Mouse (Mus musculus) heart, postnatal 25 days (tissue): ENCODE data around the gene Abhd4. TPM values are rescaled to one million over a fixed set of nuclear protein-coding genes. Genes with fewer than 3 reads are reported as not detected.
A peak's percentile ranks its signal among the peaks of the same experiment; 100 is the strongest.

ENCODE experiments used
- DNase-seq: peaks from one replicate; pipeline ENCODE4 v3.0.0; 2022; ENCODE audit warnings: low spot score
- intact Hi-C: fragments of 180-260 bp; cut with DNase I; formaldehyde crosslinking; loops from one replicate; pipeline ENCODE4 v1.15.1; 2025
- total RNA-seq, 2 experiments: library from RNA; stranded (reverse); gene quantifications; 2 replicates each; pipeline ENCODE4 v1.2.3; 2021

Gene Abhd4
- total RNA-seq, result 10 to 100 TPM; 44.6 to 44.8 TPM

DNA sequence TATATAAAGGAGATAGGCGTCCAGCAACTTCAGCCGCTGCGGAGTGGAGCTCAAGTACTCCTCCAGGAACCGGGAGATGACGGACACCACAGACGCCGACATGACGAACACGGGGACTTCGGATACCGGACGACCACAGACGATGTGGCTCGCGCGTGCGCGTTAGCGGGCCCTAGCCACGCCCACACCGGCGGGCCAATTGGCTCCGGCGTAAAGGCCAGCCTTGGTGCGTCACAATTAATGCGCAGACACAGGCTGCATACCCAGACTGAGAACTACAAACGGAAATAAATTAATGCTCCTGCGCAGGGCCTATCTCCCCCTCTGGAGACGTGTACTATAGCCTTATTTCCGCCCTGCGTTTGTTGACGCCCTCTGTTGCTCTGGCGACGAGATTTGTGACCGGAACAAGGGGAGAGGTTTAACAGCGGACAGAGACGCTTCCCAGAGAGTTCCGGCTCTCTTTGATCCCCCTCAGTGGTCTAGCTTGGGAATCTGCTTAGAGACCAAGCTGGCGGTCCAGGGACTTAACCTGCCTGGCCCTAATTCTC, at the start of gene Abhd4, which contains the start of gene Dad1:
TSS of gene Abhd4 (plus strand) at position 448 of the 551 bp plus-strand sequence.
TSS of gene Dad1 (minus strand) at position 364 of the 551 bp plus-strand sequence.
- intact Hi-C loops, result loop anchor here (5.0 kb wide), 1 partner anchor 263 kb away; the partner anchor contains the start of gene Prmt5
- DNase-seq, result peak; percentile 96

DNA sequence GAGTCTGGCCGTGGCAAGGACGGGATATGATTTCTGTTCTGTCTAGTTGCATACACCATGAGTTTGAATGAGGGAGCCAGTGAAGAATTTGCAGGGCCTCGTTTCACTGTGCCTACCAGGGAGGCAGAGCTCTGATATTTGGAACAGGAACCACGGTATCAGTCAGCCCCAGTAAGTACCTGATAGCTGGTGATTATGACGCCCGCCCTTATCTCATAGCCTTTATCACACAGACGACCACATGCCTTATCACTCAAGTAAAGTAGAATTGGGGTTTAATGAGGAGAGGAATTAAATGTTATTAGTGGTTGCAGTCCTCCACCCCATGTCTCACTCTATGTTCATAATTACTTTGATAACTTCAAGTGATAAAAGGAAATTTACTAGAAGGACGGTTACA, 49.7 kb upstream of the Abhd4 start:
- DNase-seq, result no peak
- intact Hi-C loops, result no loop called here

DNA sequence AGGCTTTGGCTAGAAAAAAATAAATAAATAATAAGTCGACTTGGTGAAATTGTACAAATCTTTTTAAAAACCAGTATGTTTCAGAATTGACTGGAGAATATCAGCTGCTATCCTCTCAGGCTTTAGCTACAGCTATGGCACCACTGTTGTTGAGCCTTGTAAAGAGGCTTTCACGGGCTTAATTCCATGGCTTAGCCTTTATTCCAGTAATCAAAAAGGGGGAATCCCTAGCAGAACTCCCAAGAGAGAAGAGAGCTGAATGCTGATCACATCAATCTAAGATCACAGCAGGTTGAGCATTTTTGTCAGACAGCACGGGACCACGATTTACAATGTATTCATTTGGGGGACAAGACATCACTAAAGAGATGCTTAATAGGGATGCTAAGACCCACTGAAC, 49.2 kb upstream of the Abhd4 start:
- DNase-seq, result no peak
- intact Hi-C loops, result no loop called here

DNA sequence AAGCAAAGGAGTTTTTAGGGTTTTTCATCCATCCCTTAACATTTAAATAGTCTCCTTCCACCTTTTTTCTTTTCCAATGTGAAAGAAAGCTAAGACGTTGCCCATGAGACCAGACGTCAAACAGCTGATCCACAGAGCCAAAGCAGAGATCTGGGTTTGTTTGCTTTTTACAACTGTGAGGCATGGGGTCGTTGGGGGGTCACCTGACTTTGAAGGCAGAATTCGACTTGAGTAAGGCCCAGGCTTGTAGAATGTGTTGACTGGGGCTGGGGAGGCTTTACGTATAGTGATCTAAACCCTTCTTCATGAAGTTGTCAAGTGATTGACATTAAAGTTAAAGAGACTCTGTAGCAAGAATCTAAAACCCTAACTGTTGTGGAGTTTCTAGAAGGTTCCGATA, 48.1 kb upstream of the Abhd4 start:
- no peak for DNase-seq
- intact Hi-C loops, result no loop called here

DNA sequence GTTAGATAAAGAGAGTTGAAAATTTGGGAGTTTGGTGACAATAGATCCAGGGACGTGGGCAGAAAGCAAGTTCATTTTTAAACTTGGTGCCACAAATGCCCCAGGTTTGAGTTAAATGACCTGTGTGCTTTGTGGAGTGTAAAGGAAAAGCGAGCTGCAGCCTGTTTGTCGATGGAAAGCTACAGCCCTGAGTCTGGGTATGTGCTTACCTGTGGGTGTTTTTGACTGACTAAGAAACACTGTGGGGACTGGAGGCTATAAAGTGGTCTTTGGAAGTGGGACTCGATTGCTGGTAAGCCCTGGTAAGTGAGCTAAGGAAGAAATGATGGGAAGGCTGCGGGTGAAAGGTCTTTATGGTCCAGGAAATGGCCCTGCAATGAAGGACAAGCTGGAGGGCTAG, 47.7 kb upstream of the Abhd4 start:
- intact Hi-C loops, result no loop called here
- no peak for DNase-seq

DNA sequence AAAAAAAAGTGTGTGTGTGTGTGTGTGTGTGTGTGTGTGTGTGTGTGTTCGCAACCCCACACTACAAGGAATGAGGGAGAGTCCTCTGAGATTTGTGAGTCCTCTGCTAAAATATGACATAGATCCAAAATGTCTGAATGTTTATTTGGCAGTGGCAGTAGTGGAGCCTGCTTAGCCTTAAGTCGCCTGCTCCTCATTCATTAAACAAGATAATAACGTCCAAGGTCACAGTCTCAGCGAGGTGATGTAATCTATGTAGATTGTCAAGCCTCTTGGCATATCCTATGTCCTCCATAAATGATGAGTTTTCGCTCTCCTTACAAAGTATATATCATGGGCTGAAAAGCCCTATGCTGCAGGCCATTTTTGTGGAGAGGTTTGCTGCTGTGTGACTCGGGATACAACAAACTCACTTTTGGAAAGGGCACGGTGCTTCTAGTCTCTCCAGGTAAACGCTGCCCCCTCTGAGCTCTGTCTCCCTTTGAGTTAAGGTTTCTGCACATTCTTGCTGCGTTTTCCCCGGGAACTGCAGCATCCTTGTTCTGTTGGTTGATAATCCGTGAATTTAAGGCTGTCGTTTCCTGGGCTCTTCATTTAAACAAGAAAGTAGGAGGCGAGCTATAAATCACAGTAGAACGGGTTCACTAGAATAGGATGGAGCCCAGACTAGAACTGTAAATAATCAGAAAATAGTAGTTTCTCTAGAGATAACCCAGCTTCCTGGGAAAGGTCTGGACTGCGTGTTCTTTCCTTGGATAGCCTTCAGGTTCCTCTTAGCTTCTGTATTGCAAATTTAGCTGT, 47.0 kb upstream of the Abhd4 start:
- intact Hi-C loops, result no loop called here
- DNase-seq, result no peak

DNA sequence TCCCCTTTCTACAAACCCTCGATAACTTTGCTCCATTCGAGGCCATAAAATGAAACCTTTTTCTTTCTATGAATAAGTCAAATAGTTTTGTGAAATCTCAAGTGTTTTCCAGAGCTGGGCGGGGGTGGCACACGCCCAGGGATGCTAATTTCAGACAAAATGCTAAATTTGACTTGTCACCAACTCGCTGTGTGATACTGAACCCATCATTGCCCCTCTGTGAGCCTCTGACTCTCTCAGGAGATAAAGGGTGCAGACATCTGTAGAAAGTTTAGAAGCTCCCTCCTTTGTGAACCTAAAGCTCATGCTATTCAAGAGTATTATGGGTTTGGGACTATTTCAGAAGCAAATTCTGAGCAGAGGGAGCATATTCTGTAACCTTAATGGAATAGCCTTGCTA, 46.1 kb upstream of the Abhd4 start:
- DNase-seq, result no peak
- intact Hi-C loops, result no loop called here

DNA sequence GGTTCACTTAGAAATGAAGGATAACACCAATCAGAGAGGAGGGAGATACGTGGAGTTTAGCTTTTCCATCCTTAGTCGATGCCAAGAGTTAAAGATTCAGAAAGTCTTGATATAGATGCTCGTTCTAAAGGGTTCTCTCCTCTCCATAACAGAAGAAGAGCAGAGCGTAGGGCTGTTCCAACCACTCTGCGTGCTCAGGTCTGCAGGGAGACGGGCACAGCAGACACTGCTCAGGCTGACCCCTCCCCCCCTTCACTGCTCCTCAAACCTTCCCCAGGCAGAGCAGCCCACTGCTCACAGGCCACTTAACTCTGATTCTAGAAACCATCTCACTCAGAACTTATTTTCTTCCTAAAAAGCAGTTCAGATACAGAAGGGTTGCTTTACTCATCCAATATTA, 45.2 kb upstream of the Abhd4 start:
- no peak for DNase-seq
- intact Hi-C loops, result no loop called here

DNA sequence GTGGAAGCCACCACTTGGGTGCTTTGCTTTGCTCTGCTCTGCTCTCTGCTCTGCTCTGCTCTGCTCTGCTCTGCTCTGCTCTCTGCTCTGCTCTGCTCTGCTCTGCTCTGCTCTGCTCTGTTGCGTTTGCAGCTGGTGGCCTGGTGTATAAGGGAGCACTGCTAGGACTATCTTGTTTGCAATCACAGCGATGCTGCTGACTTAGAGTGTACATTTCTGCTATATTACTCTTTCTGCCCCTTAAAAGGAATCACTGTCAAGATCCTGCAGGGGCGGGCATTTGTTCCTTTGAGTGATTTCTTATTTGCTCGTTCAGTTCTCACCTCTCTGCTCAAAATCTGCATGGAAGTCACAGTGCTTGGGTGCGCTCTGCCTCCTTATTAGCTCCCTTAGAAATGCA, 44.1 kb upstream of the Abhd4 start:
- DNase-seq, result no peak
- intact Hi-C loops, result no loop called here

DNA sequence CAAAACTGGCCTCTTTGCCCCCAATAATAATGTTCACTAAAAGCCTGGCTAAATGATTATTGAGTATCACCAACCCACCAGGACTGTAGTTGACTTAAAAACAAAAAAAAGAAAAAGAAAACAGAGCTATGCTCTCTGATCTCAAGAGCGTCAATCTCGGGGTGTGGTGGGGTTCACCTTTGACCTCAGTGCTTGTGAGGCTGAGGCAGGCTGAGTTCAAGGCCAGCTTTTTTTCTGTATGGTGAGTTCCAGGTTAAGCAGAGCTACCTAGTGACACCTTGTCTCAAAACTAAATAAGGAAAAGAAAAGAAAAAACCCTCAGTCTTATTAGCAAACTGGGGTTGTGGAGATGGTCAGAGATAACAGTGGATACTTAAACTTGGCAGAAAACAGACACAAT, 43.6 kb upstream of the Abhd4 start:
- DNase-seq, result no peak
- intact Hi-C loops, result no loop called here

DNA sequence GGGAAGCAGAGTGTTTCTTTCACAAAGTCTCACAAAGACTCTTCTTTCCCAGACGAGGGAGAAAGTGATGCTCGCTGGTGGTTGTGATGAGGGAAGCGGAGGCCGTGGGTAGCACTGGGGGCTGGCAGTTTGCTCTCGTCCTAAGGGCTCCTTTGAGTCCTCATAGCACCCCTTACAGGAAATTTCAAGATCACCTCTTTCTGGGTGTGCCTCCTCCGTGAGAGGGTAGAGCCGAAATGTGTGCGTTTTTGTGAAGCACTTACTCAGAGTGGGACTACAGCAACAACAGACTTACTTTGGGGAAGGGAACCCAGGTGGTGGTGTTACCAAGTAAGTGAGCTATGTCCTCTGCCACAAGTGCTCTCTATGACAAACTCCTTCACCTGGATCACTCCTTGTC, 42.8 kb upstream of the Abhd4 start:
- intact Hi-C loops, result no loop called here
- DNase-seq, result no peak

DNA sequence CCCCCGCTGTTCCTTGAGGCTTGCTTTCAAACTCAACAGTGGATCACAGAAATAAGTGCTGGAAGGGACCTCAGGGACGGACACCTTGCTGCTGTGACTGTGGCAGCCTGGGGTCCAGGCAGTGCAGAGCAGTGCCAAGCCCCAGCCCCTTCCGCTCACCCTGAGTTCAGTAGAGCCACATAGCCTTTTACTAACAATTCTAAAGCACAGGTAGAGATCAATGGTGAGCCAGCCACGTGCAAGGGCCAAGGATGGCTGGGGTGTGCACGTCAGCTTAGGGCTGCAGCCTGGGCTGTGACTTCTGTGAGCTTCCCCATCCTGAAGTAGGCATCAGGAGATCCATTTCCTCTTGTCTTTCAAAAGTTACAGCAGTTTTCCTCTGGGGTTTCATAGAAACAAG, 42.2 kb upstream of the Abhd4 start:
- no peak for DNase-seq
- intact Hi-C loops, result no loop called here

DNA sequence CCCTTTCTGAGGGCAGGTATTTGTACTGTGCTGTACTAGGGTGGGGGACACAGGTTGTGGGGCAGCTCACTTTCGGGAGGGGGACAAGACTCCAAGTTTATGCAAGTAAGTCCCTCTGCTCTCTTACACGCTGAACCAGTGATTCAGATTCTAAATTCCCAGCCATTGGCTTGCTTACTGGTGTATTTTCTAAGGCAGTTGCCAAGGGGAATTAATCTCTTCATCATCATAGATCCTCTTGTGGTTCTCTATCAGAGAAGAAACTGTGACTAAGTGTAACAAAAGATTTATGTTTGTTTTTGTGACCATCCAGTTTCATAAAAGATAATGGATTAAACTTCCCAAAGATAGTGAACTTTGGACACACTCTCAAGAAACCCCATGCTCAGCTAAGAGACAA, 40.3 kb upstream of the Abhd4 start:
- no peak for DNase-seq
- intact Hi-C loops, result no loop called here

DNA sequence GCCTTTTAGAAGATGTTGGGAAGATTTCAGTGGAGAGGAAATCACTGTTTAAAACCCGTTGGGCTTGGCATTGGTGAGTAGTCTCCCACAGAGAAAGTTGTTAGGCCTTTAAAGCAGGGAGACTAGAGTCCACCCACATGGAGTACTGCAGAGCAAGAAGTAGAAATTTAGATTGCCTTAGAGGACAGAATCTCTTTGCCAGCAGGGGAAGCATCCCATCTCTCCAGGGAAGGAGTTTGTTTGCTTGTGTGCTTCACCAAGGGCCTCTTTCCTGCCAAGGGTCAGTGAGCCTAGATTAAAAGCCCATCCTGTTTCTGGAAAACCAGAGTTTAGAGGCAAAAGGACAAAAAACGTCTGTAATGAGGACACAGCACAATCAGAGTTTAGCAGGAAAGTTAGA, 39.5 kb upstream of the Abhd4 start:
- no peak for DNase-seq
- intact Hi-C loops, result no loop called here

DNA sequence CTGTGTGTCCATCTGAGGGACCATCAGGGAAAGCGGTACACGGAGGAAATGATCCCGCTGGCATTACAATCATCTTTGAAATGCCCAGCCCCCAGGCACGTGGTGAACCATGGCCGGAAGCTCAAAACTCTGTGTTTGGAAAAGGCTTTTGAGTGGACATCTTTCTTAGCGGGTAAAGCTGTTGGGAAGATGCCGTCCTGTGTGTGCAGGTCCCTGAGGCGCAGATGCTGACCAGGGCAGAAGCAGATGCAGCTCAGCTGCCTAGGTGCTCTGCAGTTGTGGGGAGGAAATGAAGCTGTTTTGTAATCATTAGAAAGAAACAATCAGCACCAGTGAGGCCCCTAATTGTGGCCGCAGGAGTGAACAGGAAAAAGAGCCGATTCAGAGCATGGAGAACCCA, 39.1 kb upstream of the Abhd4 start:
- no peak for DNase-seq
- intact Hi-C loops, result no loop called here

DNA sequence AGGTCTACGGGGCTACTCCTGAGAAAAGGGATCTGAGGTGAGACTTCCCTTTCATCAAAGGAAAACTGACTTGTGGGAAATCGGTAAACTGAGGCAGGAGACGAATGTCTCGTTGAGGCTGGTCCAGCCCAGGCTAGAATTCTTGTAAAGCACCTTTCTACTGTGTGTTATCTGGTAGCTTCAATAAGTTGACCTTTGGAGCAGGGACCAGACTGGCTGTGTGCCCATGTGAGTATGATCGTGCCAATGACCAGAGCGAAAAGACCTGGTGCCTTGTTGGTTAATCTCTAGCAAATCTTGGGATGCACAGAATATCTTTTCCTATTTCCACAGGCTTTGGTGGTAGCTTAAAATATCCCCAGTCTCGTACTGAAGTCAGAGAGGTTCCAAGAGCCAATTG, 37.9 kb upstream of the Abhd4 start:
- DNase-seq, result no peak
- intact Hi-C loops, result no loop called here

DNA sequence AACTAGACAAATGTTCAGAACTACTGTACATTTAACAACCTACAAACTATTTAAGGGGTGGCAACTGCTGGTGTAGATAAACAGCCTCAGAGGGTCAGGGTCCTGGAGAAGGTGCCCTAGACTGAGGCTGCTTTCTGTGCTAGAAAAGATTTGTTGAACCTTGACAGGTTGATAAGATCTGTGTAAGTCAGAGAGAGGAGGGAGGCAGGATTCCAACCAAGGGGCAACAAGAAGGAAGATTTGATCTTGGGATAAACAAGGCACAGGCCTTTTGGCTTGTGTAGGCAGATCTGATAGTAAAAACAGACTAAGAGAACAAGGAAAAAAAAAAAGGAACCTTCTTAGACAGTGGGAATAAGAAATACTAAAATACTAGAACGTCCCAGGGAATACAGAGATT, 35.8 kb upstream of the Abhd4 start:
- DNase-seq, result no peak
- intact Hi-C loops, result no loop called here

DNA sequence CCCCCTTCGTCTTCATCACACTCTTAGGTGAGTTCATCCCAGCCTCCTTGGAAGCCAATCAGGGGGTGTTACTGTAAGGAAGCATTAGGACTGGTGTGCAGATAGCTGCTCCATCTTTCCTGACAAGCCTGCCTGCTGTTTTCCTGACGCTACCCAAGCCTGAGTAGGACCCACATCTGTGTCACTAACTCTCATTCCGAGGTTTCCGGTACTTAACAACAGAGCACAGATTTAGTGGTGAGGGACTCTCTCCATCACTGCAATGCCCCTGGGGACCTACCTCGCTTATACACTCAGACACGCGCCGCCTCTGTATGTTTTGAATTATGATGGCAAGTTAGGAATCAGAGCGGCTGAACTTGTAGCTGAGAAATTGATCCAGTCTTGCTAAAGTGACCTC, 35.3 kb upstream of the Abhd4 start:
- intact Hi-C loops, result no loop called here
- DNase-seq, result no peak

DNA sequence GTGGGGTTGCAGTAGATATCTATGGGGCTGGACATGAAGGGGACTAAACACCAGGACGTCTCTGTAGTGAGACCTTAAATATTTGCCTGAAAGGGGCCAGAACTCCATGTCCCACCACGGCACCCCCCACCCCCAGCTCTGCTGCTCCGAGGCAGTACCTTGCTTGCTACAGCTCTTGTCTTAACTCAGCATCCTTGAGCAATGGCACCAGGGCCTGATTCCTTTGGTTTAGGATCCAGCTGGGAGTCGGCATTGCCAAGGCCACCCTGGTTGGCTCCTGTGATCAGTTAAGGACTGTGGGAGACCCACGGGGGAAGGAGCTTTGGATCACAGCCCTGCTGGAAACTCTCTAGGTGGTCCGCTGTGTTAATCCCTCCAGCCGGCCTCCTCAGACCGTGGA, 34.7 kb upstream of the Abhd4 start:
- DNase-seq, result no peak
- intact Hi-C loops, result no loop called here

DNA sequence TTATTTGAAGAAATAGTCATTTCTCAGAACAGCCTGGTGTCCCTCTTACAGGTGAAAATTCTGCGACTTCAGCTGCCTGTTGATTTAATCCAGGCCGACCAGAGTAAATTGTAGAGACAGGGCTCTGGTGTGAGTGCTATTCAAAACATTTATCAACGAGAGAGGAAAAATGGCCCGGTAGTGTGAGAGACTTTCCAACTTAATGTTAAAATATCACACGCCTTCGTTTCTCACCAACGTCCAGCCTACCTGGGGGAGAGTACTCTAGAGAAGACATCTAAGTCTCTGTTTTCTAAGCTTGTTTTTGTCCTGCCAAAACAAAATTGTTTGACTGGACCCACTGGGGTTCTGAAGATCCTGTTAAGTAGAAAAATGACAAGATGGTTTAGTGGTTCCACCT, 34.1 kb upstream of the Abhd4 start:
- DNase-seq, result no peak
- intact Hi-C loops, result loop anchor here (10.0 kb wide), 2 partner anchors 355 to 425 kb away; partner anchors contain the start of genes Ajuba, Cdh24 and Gm17606

DNA sequence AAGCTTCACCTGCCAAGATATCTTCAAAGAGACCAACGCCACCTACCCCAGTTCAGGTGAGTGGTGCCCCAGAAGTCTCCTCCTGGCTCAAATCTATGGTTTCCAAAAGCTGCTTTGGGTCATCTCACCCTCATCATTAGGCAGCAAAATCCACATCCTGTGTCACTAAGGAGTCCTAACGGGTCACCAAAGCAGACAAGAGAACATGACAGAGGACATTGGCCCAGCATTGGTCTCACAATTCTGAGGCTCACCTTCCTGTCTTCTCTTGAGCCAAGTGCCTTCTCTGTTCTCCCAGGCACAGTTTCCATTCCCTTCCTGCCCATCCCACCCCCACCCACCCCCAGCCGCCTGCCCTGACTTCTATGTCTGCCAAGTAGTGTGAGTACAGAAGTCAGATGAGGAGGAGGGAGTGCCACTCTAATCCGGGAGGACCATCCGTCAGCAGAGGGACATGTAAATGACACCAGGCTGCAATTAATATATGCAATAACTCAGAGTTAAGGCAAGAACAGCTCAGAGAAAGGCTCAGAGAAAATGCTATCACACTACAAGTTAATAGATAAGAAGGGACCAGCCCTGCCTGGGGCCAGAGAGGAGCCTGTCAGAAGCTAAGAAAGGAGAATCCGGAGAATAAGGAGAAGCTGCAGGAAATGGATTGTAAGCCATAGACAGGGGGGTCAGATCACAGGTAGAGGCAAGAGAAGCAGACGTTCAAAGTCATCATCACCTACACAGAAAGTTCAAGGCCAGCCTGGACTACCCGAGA, 33.1 kb upstream of the Abhd4 start:
- DNase-seq, result no peak
- intact Hi-C loops, result loop anchor here (10.0 kb wide), 2 partner anchors 354 to 424 kb away; partner anchors contain the start of genes Ajuba, Cdh24 and Gm17606
